Mouse (Mus musculus): ENCODE measurements at regions not wholly inside any gene's neighbourhood (a gene's known extent, or its start where the extent isn't known, plus 50 kb on each side); places are given as distances from the start of the nearest gene placed in this dataset.

DNA sequence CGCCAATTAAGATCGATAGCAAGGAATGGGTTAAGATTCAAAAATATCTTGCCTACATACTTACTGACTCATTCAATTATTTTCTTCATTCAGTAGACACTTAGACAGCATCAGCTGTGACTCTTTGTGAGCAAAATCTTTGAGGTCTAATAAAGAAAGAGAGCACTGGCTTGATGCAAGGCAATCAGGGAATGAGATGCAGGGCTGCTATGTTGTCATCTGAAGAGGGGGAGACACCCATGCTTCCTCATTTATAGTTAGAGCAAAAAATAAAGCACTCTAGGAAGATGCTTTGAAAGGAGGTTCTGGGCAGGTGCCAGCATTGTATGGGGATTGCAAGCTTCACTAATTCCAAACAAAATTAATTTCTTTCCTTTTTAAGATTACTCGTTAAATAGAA is 228.0 kb downstream of the Ttll7 start:
- no peak for TF ChIP-seq NANOG (IDR thresholded peaks at IDR 0.05; ENCODE audit: borderline replicate concordance, low read length)
- no peak for TF ChIP-seq CTCF (conservative IDR thresholded peaks at IDR 0.05; ENCODE audit: low read length)
